Mouse (Mus musculus) brain, embryonic 14.5 days (tissue): ENCODE results near the gene D630039A03Rik. TPM values are rescaled to one million over a fixed set of nuclear protein-coding genes. Genes with fewer than 3 reads are reported as not detected.

Source experiments
- DNase-seq: peaks from one replicate; pipeline ENCODE4 v3.0.0-alpha.2; 2011; ENCODE audit warnings: low read depth
- CTCF ChIP-seq: fragments of 200-500 bp; IDR thresholded peaks from 2 replicates; pipeline ENCODE4 v1.5.1; 2012; ENCODE audit warnings: inconsistent platforms, mild to moderate bottlenecking, moderate library complexity, borderline replicate concordance; ENCODE audit not compliant: insufficient read depth, insufficient read length; ENCODE audit errors: extremely low read depth
- POLR2A ChIP-seq: fragments of 200-500 bp; IDR thresholded peaks from 2 replicates; pipeline ENCODE4 v1.6.1; 2012; ENCODE audit warnings: mild to moderate bottlenecking, inconsistent platforms, borderline replicate concordance; ENCODE audit not compliant: poor library complexity, insufficient read depth, insufficient read length, severe bottlenecking; ENCODE audit errors: extremely low read depth
- polyA plus RNA-seq: library from polyadenylated mRNA; depleted of rRNA; stranded (reverse); fragments of >200 nt; gene quantifications from 2 replicates; pipeline ENCODE4 v1.2.3, GENCODE M21; 2012; rRNA removed

The D630039A03Rik gene
- polyA plus RNA-seq = 0.04 and 0.05 TPM in 2 replicates

DNA sequence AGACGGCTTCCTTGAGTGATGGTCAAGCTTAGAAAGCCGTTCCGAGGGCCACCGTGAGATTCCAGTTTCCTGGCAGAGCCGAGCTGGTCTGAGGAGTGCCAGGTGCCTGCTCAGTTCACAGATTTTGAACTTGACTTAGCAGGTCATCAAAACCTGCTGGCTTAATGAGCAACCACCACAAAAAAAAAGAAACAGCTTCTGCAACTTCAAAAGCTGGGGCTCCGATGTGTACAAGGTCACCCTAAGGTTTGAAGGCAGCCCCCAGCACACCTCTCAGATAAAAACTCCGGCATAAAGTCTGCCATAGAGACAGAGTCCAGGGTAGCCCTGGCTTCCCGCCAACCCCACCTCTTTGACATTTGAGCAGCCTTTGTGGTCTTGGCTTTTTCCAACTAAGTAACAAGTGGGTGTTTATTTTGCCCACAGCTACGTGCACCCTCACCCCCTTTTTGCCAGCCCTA, at the start of gene D630039A03Rik:
D630039A03Rik (minus strand) TSS at position 97 of the 461 bp plus-strand sequence.
- TF ChIP-seq POLR2A (no peak), CTCF (no peak)
- no peak for DNase-seq

- TF ChIP-seq CTCF (no peak), POLR2A (no peak)
- no peak for DNase-seq
These were observed 49.4 kb upstream of the D630039A03Rik start for GRCm38 (mm10) chr4:57965516-57965915.

DNA sequence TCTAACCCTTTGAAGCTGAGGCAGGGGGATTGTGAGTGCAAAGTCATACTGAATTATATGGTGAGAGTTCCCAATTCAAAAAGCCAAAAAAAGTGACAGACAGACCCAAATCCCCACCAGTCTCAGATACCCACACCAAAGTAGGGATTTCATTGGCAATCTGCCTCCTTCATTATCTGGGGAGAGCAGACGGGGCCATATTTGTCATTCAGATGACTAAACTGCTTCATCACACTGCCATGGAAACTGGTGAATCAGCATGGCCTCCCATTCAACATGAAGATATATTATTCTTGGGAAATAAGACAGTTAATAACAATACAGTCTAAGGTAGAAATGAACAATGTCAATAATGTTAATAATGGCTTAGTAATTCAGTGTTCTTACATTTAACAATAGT, 48.0 kb upstream of the D630039A03Rik start:
- DNase-seq = peak; percentile 47
- no peak for TF ChIP-seq CTCF
- TF ChIP-seq POLR2A = no peak

- TF ChIP-seq CTCF = no peak
- TF ChIP-seq POLR2A = no peak
- DNase-seq = no peak
These were observed 43.0 kb upstream of the D630039A03Rik start for GRCm38 (mm10) chr4:57959056-57959455.

DNA sequence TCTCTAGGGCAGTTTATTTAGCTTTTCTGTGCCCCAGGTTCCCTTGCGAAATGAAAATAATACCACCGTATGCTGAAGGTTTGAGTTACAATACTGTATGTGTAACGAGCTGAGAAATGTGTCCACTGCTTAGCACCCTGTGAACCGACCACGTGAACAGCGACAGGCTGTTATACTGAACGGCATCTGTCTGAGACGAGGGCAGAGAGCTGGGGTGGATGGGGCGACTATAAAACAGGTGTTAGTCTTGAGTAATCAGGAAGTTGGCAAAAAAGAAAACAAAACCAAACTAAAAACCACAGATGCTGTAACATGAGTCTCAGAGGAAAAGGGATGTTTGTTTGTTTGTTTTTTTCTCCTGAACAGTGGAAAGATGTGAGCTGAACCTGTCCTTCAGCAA, 42.0 kb upstream of the D630039A03Rik start:
- no peak for DNase-seq
- TF ChIP-seq POLR2A (no peak), CTCF (no peak)

DNA sequence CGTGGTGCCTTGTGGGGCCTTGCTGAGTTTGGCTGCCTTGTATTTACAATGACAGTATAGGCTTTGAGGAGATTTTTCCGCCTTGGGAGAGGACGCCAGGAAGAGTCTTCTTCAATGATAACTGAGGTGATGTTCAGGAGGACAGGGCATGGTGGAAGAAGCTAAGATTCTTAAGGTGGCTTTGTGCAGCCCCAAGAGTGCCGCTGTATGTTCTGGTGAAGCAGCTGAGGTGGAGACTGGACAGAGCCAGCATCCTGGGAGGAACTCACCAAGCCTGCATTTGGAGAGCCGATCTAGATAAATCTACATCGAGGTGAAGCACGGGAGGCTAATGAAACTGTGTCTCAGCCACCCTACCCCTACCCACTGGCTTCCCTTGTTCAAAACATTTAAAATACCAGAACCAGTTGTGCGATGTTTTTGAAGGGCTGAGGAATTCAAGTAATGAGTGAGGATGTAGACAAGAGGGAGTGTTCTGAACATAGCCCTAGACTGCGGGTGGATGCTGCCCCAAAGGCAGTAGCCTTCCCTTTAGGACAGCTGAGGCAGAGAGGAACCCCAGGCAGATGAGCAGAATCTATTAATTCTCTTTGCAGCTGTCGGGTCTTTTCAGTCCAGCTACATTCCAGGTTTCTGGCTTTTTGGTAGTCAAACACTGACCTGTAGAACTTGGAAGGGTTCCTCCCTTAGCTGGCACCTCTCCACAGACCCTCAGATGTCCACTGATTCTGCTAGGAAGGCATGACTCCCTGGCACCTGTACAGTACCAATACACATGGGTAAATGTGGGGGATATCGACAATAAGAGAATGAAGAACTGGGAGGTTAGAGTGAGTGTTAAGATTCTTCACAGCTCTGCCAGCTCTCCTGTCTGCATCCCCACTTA, 41.3 kb upstream of the D630039A03Rik start:
- TF ChIP-seq CTCF = no peak
- DNase-seq = no peak

DNA sequence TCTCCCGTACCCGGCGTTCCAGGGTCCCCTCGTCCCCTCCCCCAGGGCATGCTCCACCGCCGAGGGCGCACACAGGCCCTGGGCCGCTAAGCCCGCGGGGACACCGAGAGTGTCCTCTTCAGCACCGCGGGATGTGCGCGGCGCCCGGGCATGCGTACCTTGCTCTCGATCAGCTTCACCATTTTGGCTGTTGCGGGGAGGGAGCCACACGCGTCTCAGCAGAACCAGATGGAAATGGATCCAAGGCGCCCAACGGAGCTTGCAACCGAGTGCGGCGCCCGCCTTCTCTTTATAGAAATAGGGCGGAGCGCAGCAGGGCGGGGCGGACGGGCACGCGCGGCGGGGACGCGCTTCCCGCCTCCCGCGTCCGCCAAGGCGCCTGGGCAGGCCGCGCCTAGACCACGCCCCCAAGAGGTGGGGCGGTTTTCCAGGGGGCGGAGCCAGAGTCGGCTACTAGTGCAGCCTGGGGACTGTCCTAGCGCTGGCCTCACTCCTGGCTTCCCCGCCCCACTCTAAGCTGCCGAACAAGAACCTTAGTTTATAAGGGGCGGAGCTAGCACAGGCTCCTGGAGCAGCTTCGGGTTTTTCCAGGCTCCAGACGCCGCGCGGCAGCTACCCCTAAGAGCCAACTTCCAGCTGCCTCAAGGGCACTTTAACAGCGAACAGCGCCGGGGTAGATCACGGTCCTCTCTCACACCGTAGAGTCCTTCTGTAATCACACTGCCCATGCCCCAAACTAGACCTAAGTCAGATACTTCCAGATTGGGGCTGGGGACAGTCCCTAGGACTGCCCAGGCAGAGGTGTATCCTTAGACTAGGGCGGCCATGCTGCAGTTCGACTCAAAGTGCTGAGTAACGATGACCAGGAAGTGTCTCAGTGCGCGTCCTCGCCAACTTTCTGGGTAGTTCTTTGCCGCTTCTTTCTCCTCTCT, 40.2 kb upstream of the D630039A03Rik start, which contains the start of gene Txn1:
Txn1 (minus strand) TSS at position 383 of the 932 bp plus-strand sequence.
- DNase-seq = peak; percentile 98
- TF ChIP-seq CTCF = no peak
- peak; percentile 74; the same call in 1 of the 2 replicates for TF ChIP-seq POLR2A

DNA sequence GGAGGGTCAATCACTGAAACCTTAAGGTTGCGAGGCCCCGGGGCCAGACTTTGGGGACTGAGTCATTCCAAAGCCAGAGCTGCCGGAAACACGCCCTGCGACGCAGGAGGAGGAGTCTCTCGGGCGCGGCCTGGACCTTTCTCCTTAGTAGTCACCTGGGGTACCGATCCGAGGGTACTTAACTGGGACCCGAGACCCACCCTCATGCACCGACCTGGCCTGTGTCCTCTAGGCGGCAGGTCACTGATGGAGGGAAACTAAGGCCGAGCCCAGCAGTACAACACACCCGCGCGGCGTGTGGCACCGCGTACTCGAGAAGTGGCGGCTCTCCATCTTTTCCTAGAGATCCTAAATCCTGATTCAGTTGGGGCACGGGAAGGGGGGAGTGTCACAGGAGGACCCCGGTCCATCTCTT, 39.5 kb upstream of the D630039A03Rik start:
- TF ChIP-seq POLR2A (no peak), CTCF (no peak)
- DNase-seq = peak; percentile 68

- no peak for DNase-seq
- no peak for TF ChIP-seq POLR2A
- TF ChIP-seq CTCF = no peak
These were observed 38.9 kb upstream of the D630039A03Rik start for GRCm38 (mm10) chr4:57954991-57955390.

DNA sequence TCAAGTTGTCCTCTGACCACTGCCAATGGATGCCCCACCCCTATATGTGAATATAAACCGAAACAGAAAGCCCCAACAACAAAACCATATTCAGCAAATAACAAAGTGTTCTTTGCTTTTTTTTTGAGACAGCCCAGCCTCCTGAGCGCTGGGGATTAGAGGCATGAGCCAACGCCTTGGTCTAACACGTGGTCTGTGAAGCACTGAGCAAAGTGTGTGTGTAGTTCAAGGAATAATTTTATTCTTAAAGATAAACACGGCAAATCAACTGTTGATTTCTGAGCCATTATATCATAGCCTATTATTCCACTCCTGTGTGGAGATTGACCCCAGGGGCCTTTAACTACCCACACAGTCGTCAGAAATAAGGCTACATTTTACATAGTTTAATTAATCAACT, 38.5 kb upstream of the D630039A03Rik start:
- no peak for TF ChIP-seq CTCF
- no peak for TF ChIP-seq POLR2A
- no peak for DNase-seq

GRCm38 (mm10) chr4:57953796-57954195, 37.7 kb upstream of the D630039A03Rik start:
- no peak for DNase-seq
- TF ChIP-seq CTCF (no peak), POLR2A (no peak)
